Mouse (Mus musculus): ENCODE data around the gene Arl6ip4. TPM values are rescaled to one million over a fixed set of nuclear protein-coding genes. Genes with fewer than 3 reads are reported as not detected.

Gene Arl6ip4
- total and polyA plus RNA-seq, 3 experiments: 57.8 to 128 TPM; not detected in 1

DNA sequence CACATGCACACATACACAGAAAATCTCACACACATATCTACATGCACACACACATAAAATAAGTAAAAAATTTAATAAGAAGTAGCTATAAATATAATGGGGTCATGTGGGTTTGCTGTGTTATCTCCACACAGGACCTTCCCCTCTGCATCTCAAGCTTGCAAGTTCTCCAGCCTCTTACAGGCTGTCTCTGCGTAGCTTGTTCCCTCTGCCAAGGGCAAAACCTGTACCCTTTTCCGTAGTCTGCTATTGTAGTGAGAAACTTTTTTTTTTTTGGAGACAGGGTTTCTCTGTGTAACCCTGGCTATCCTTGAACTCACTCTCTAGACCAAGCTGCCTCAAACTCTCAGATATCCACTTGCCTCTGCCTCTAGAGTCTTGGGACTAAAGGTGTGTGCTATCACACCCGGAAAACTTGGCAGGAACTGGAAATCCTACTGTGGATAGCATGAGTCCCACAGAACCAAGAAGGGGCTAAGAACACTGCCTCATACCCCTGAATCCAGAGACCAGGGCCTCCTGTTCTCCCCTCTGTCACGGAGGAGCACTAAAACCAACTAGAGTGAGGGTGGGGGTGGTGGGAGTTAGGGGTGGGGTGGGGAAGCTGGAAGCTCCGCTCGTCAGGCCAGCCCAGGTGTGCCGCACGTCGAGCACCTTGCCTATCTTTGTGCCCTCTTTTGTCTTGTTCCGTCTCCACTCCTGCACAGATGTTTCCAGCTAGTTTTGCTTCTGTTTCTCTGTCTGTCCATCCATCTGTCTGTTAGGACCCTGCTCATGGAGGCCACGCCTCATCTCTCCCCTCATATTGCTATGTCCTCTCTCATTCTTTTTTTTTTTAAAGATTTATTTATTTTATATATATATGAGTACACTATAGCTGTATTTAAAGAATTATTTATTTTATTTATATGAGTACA lies 15.5 kb upstream of the Arl6ip4 start (continued):
- TF ChIP-seq SMC3 (IDR thresholded peaks at IDR 0.05; ENCODE audit: low read depth, low read length) (no peak), ZMIZ1 (IDR thresholded peaks at IDR 0.05; ENCODE audit: low read depth, low read length) (peak; percentile 81), KAT2A (conservative IDR thresholded peaks at IDR 0.05; ENCODE audit: low read depth, low read length) (no peak), JUND (IDR thresholded peaks at IDR 0.05; ENCODE audit: low read depth, low read length) (no peak)

DNA sequence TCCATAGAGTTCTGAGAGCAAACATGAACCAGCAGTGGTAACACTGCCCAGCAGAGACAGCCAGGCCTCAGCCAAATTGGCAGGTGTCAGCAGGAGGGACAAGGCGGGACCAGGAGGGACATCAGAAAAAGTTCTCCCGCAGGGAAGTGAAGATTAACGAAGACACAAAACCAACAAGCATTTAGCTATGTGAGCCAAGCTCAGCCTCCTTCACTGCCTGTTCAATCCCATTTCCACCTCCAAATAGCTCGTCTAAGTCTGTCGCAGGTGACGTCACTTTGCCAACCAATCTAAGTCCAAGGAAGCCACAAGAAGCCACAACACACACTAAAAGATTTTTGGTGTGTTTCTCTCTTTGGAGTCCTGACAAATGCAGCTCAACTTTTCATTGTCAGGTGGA lies 13.6 kb upstream of the Arl6ip4 start:
- no peaks in the 10 kb centered on the region for H3K79me2 ChIP-seq (ENCODE audit: control insufficient read depth, insufficient read depth, low read length, poor library complexity)
- no peaks in the 10 kb centered on the region for H3K4me1 ChIP-seq (ENCODE audit: control insufficient read depth in 1 of 2, insufficient read depth in 2 of 2, low read length in 2 of 2)
- no peaks in the 10 kb centered on the region; a peak in 1 of 4 replicates for H3K36me3 ChIP-seq (ENCODE audit: control insufficient read depth in 1 of 2, insufficient read depth in 2 of 2, low read length in 2 of 2)
- H3K9me3 ChIP-seq (replicated peaks; ENCODE audit: insufficient read depth, low read length): no peaks in the 10 kb centered on the region
- no peak overlapping the region for H3K9ac ChIP-seq (ENCODE audit: control insufficient read depth, low read depth, low read length, poor library complexity, severe bottlenecking)
- TF ChIP-seq GABPA (IDR thresholded peaks at IDR 0.05; ENCODE audit: low read depth, low read length) (no peak), POLR2A (IDR thresholded peaks at IDR 0.05; ENCODE audit: control insufficient read depth in 1 of 2, insufficient read depth in 1 of 2, low read depth in 1 of 2, low read length in 2 of 2, poor library complexity in 1 of 2) (peak in 1 of 2 experiments; percentile 54; a peak in 2 of 4 replicates), SMC3 (IDR thresholded peaks at IDR 0.05; ENCODE audit: low read depth, low read length) (peak; percentile 1; the same call in 1 of the 2 replicates), MAZ (IDR thresholded peaks at IDR 0.05; ENCODE audit: low read depth, low read length) (0 out of 2 replicates have a peak, but pooled peaks have one; percentile 22), ZMIZ1 (IDR thresholded peaks at IDR 0.05; ENCODE audit: low read depth, low read length) (peak; percentile 67), POLR2AphosphoS2 (IDR thresholded peaks at IDR 0.05; ENCODE audit: low read length) (0 out of 2 replicates have a peak, but pooled peaks have one; percentile 64), USF1 (IDR thresholded peaks at IDR 0.05; ENCODE audit: low read depth, low read length) (no peak), POLR2AphosphoS5 (IDR thresholded peaks at IDR 0.05; ENCODE audit: borderline replicate concordance, low read depth, low read length) (peak; percentile 91)
- H3K27ac ChIP-seq (ENCODE audit: control insufficient read depth, low read depth, low read length): no peak overlapping the region
- peak; percentile 72 for DNase-seq (ENCODE audit: low read depth, low spot score)
- no peak overlapping the region for H3K4me3 ChIP-seq (ENCODE audit: control insufficient read depth in 1 of 2, insufficient read depth in 1 of 2, low read depth in 2 of 2, low read length in 2 of 2)
- H3K27me3 ChIP-seq (ENCODE audit: control insufficient read depth in 1 of 2, insufficient read depth in 2 of 2, low read length in 2 of 2): no peaks in the 10 kb centered on the region

DNA sequence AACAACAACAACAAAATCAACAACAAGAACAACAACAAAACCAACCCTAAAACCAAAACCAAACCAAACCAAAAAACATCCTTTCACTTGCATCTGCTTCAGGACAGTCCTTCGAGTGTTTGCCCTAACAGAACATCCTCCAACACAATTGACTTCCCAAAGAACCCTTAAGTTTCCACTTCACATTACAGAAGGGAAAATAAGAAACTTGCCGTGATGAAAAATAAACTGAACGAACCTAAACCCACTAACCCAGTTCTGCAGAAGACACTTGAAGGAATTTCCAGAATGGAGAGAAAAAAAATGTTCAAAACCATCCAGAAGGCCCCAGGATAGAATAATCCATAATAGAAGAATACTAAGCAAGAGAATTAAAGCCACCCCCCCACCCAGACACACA lies 12.9 kb upstream of the Arl6ip4 start:
- Histone ChIP-seq H3K4me3 (ENCODE audit: control insufficient read depth in 1 of 2, insufficient read depth in 1 of 2, low read depth in 2 of 2, low read length in 2 of 2) (no peak overlapping the region), H3K27me3 (ENCODE audit: control insufficient read depth in 1 of 2, insufficient read depth in 2 of 2, low read length in 2 of 2) (no peaks in the 10 kb centered on the region), H3K4me1 (ENCODE audit: control insufficient read depth in 1 of 2, insufficient read depth in 2 of 2, low read length in 2 of 2) (no peaks in the 10 kb centered on the region), H3K9ac (ENCODE audit: control insufficient read depth, low read depth, low read length, poor library complexity, severe bottlenecking) (no peak overlapping the region), H3K9me3 (replicated peaks; ENCODE audit: insufficient read depth, low read length) (no peaks in the 10 kb centered on the region), H3K27ac (ENCODE audit: control insufficient read depth, low read depth, low read length) (no peak overlapping the region), H3K36me3 (ENCODE audit: control insufficient read depth in 1 of 2, insufficient read depth in 2 of 2, low read length in 2 of 2) (no peaks in the 10 kb centered on the region; a peak in 1 of 4 replicates), H3K79me2 (ENCODE audit: control insufficient read depth, insufficient read depth, low read length, poor library complexity) (no peaks in the 10 kb centered on the region)
- peak; percentile 67 for DNase-seq (ENCODE audit: low read depth, low spot score)
- TF ChIP-seq POLR2A (IDR thresholded peaks at IDR 0.05; ENCODE audit: control insufficient read depth in 1 of 2, insufficient read depth in 1 of 2, low read depth in 1 of 2, low read length in 2 of 2, poor library complexity in 1 of 2): no peak
- TF ChIP-seq HCFC1 (IDR thresholded peaks at IDR 0.05; ENCODE audit: low read depth, low read length): no peak
- no peak for TF ChIP-seq KAT2A (conservative IDR thresholded peaks at IDR 0.05; ENCODE audit: low read depth, low read length)
- TF ChIP-seq GABPA (IDR thresholded peaks at IDR 0.05; ENCODE audit: low read depth, low read length): no peak
- no peak for TF ChIP-seq CTCF (IDR thresholded peaks at IDR 0.05 in 2 of 3, conservative IDR thresholded peaks at IDR 0.05 in 1 of 3; ENCODE audit: control insufficient read depth in 1 of 3, insufficient read depth in 1 of 3, low read depth in 2 of 3, low read length in 3 of 3, poor library complexity in 1 of 3, severe bottlenecking in 1 of 3)
- TF ChIP-seq UBTF (IDR thresholded peaks at IDR 0.05; ENCODE audit: borderline replicate concordance, insufficient read depth, low read depth, low read length): no peak
- no peak for TF ChIP-seq ELF1 (IDR thresholded peaks at IDR 0.05; ENCODE audit: low read depth, low read length)
- TF ChIP-seq POLR2AphosphoS2 (IDR thresholded peaks at IDR 0.05; ENCODE audit: low read length): no peak
- TF ChIP-seq EP300 (IDR thresholded peaks at IDR 0.05; ENCODE audit: low read depth in 1 of 2, low read length in 2 of 2): no peak
- no peak for TF ChIP-seq TBP (IDR thresholded peaks at IDR 0.05; ENCODE audit: low read depth, low read length)
- TF ChIP-seq RAD21 (IDR thresholded peaks at IDR 0.05; ENCODE audit: low read depth, low read length): no peak
- TF ChIP-seq ZKSCAN1 (IDR thresholded peaks at IDR 0.05; ENCODE audit: low read depth, low read length): no peak
- TF ChIP-seq MAX (IDR thresholded peaks at IDR 0.05; ENCODE audit: low read length): no peak
- TF ChIP-seq TAL1 (IDR thresholded peaks at IDR 0.05; ENCODE audit: low read length): no peak
- no peak for TF ChIP-seq SIN3A (IDR thresholded peaks at IDR 0.05; ENCODE audit: low read length)
- no peak for TF ChIP-seq RCOR1 (IDR thresholded peaks at IDR 0.05; ENCODE audit: low read depth, low read length)
- TF ChIP-seq ZMIZ1 (IDR thresholded peaks at IDR 0.05; ENCODE audit: low read depth, low read length): no peak
- TF ChIP-seq MYB (IDR thresholded peaks at IDR 0.05; ENCODE audit: low read depth, low read length): no peak

All from MEL (cell line).